Mouse (Mus musculus): ENCODE data around the gene Ccn1.

The Ccn1 gene

GRCm38 (mm10) chr3:145619621-145620365, 30.0 kb downstream of the Ccn1 start:
- DNase-seq (ENCODE audit: low spot score in 2 of 2) = no peak

- DNase-seq (ENCODE audit: low spot score in 2 of 2) = no peak
Measured at GRCm38 (mm10) chr3:145618299-145618698, 31.5 kb downstream of the Ccn1 start.

GRCm38 (mm10) chr3:145614362-145615115, 35.2 kb downstream of the Ccn1 start:
- DNase-seq (ENCODE audit: low spot score in 2 of 2) = no peak

GRCm38 (mm10) chr3:145613234-145613633, 36.5 kb downstream of the Ccn1 start:
- no peak for DNase-seq (ENCODE audit: low spot score in 2 of 2)

GRCm38 (mm10) chr3:145612662-145613061, 37.1 kb downstream of the Ccn1 start:
- no peak for DNase-seq (ENCODE audit: low spot score in 2 of 2)

- no peak for DNase-seq (ENCODE audit: low spot score in 2 of 2)
Measured at GRCm38 (mm10) chr3:145608320-145608719, 41.5 kb downstream of the Ccn1 start.

GRCm38 (mm10) chr3:145605437-145606123, 44.2 kb downstream of the Ccn1 start:
- DNase-seq (ENCODE audit: low spot score in 2 of 2) = no peak

- DNase-seq (ENCODE audit: low spot score in 2 of 2) = no peak
Measured at GRCm38 (mm10) chr3:145602410-145603206, 47.2 kb downstream of the Ccn1 start.

- no peak for DNase-seq (ENCODE audit: low spot score in 2 of 2)
Measured at GRCm38 (mm10) chr3:145601345-145601744, 48.4 kb downstream of the Ccn1 start.

- no peak for DNase-seq (ENCODE audit: low spot score in 2 of 2)
Measured at GRCm38 (mm10) chr3:145600801-145601200, 49.0 kb downstream of the Ccn1 start.

GRCm38 (mm10) chr3:145599059-145599458, 50.7 kb downstream of the Ccn1 start:
- no peak for DNase-seq (ENCODE audit: low spot score in 2 of 2)
